Mouse (Mus musculus): ENCODE measurements around the gene 0610030E20Rik. TPM values are rescaled to one million over a fixed set of nuclear protein-coding genes. Genes with fewer than 3 reads are reported as not detected.

0610030E20Rik gene
- polyA plus RNA-seq, 1 experiment from 2014 or later, result 20.9 TPM

- Histone ChIP-seq H3K9ac (replicated peaks; ENCODE audit: low read depth, low read length) (no peak overlapping the region), H3K4me1 (replicated peaks; ENCODE audit: control insufficient read depth, insufficient read depth, low read length) (no peaks in the 10 kb centered on the region), H3K36me3 (ENCODE audit: control insufficient read depth, insufficient read depth) (no peaks in the 10 kb centered on the region), H3K27me3 (replicated peaks; ENCODE audit: control insufficient read depth, insufficient read depth, low read length) (no peaks in the 10 kb centered on the region), H3K4me2 (ENCODE audit: low read length) (no peak overlapping the region), H3K4me3 (replicated peaks; ENCODE audit: low read length) (no peak overlapping the region), H3K9me3 (ENCODE audit: control insufficient read depth, low read length) (no peaks in the 10 kb centered on the region), H3K27ac (ENCODE audit: low read length) (no peak overlapping the region)
- ATAC-seq, result no peak
- 82% methylated on average over 10 of the region's 10 CpGs for WGBS
These were observed 49.7 kb downstream of the 0610030E20Rik start for GRCm38 (mm10) chr6:72396837-72397251.

DNA sequence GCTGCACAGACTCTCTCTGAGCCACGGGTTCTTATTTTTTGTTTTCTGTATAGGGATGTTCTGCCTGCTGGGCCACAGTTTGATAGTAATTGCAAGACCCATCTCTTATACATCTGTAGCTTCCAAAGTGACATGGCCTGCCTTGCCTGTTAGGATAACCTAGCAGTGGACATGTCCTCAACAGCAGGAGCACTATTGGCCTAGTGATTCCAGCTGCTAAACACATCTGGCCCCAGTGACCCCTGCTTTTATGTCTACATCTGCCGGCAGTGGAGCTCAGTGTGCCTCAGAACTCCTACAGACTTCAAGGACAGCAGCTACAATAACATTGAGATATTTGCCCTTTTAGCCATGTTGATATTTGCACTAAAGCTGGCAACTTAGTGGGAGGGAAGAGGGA is 52.9 kb downstream of the 0610030E20Rik start:
- ATAC-seq, result no peak
- H3K27me3 ChIP-seq (replicated peaks; ENCODE audit: control insufficient read depth, insufficient read depth, low read length), result no peaks in the 10 kb centered on the region
- no peaks in the 10 kb centered on the region for H3K4me1 ChIP-seq (replicated peaks; ENCODE audit: control insufficient read depth, insufficient read depth, low read length)
- H3K4me2 ChIP-seq (ENCODE audit: low read length), result no peak overlapping the region
- 70% methylated on average over 2 of the region's 2 CpGs for WGBS
- no peak overlapping the region for H3K27ac ChIP-seq (ENCODE audit: low read length)
- H3K4me3 ChIP-seq (replicated peaks; ENCODE audit: low read length), result no peak overlapping the region
- no peaks in the 10 kb centered on the region for H3K9me3 ChIP-seq (ENCODE audit: control insufficient read depth, low read length)
- H3K36me3 ChIP-seq (ENCODE audit: control insufficient read depth, insufficient read depth), result no peaks in the 10 kb centered on the region
- no peak overlapping the region for H3K9ac ChIP-seq (replicated peaks; ENCODE audit: low read depth, low read length)

GRCm38 (mm10) chr6:72401875-72402274 is 54.8 kb downstream of the 0610030E20Rik start:
- H3K4me3 ChIP-seq (replicated peaks; ENCODE audit: low read length), result no peak overlapping the region
- H3K9me3 ChIP-seq (ENCODE audit: control insufficient read depth, low read length), result no peaks in the 10 kb centered on the region
- H3K27me3 ChIP-seq (replicated peaks; ENCODE audit: control insufficient read depth, insufficient read depth, low read length), result no peaks in the 10 kb centered on the region
- no peaks in the 10 kb centered on the region for H3K4me1 ChIP-seq (replicated peaks; ENCODE audit: control insufficient read depth, insufficient read depth, low read length)
- H3K27ac ChIP-seq (ENCODE audit: low read length), result no peak overlapping the region
- H3K9ac ChIP-seq (replicated peaks; ENCODE audit: low read depth, low read length), result no peak overlapping the region
- WGBS, result 25% methylated on average over 7 of the region's 7 CpGs
- H3K4me2 ChIP-seq (ENCODE audit: low read length), result no peak overlapping the region
- H3K36me3 ChIP-seq (ENCODE audit: control insufficient read depth, insufficient read depth), result no peaks in the 10 kb centered on the region
- ATAC-seq, result 0 out of 2 replicates have a peak, but pooled peaks have one; percentile 38

Other genes with a start within 250 kb of the 0610030E20Rik start
- gene St3gal5, start 249.7 kb upstream of the 0610030E20Rik start, polyA plus RNA-seq (2015; fragmentation: Nextera tagmentation; extraction: Ambion mirVana), result 46.8 and 52.9 TPM in 2 replicates
- 2.7 and 3.0 TPM in 2 replicates for gene Atoh8, start 111.7 kb upstream of the 0610030E20Rik start, polyA plus RNA-seq (2015; fragmentation: Nextera tagmentation; extraction: Ambion mirVana)
- 0.14 and 0.29 TPM in 2 replicates for gene Sftpb, start 42.7 kb upstream of the 0610030E20Rik start, polyA plus RNA-seq (2015; fragmentation: Nextera tagmentation; extraction: Ambion mirVana)
- gene Usp39, start 2.1 kb upstream of the 0610030E20Rik start, polyA plus RNA-seq (2015; fragmentation: Nextera tagmentation; extraction: Ambion mirVana), result 48.5 and 51.5 TPM in 2 replicates
- 17.9 and 21.0 TPM in 2 replicates for gene Tmem150a, start 8.1 kb downstream of the 0610030E20Rik start, polyA plus RNA-seq (2015; fragmentation: Nextera tagmentation; extraction: Ambion mirVana)
- gene Rnf181, start 19.6 kb downstream of the 0610030E20Rik start, polyA plus RNA-seq (2015; fragmentation: Nextera tagmentation; extraction: Ambion mirVana), result 127 and 139 TPM in 2 replicates
- gene Vamp5, start 33.2 kb downstream of the 0610030E20Rik start, polyA plus RNA-seq (2015; fragmentation: Nextera tagmentation; extraction: Ambion mirVana), result 10.5 and 12.6 TPM in 2 replicates
- 14.4 and 14.6 TPM in 2 replicates for gene Vamp8, start 43.4 kb downstream of the 0610030E20Rik start, polyA plus RNA-seq (2015; fragmentation: Nextera tagmentation; extraction: Ambion mirVana)
- 16.4 and 17.2 TPM in 2 replicates for gene Ggcx, start 67.0 kb downstream of the 0610030E20Rik start, polyA plus RNA-seq (2015; fragmentation: Nextera tagmentation; extraction: Ambion mirVana)
- gene Mat2a, start 92.2 kb downstream of the 0610030E20Rik start, polyA plus RNA-seq (2015; fragmentation: Nextera tagmentation; extraction: Ambion mirVana), result 399 TPM in 2 replicates
- gene Sh2d6, start 174.4 kb downstream of the 0610030E20Rik start, polyA plus RNA-seq (2015; fragmentation: Nextera tagmentation; extraction: Ambion mirVana), result 0.39 and 0.52 TPM in 2 replicates
- 4.9 and 5.4 TPM in 2 replicates for gene Capg, start 197.1 kb downstream of the 0610030E20Rik start, polyA plus RNA-seq (2015; fragmentation: Nextera tagmentation; extraction: Ambion mirVana)

Data from forebrain, embryonic 16.5 days (tissue).